Mouse (Mus musculus) bone marrow, adult 2 months (tissue): ENCODE results near the gene Klf16.

ENCODE experiments used
- CTCF ChIP-seq: fragments of 200-500 bp; IDR thresholded peaks from 2 replicates; pipeline ENCODE4 v1.5.1; 2011; ENCODE audit warnings: low read length, control low read depth; ENCODE audit not compliant: control insufficient read depth, insufficient read depth
- POLR2A ChIP-seq: fragments of 200-500 bp; IDR thresholded peaks from 2 replicates; pipeline ENCODE4 v1.6.1; 2011; ENCODE audit warnings: low read depth, mild to moderate bottlenecking, control low read depth, low read length, borderline replicate concordance; ENCODE audit not compliant: control insufficient read depth

DNA sequence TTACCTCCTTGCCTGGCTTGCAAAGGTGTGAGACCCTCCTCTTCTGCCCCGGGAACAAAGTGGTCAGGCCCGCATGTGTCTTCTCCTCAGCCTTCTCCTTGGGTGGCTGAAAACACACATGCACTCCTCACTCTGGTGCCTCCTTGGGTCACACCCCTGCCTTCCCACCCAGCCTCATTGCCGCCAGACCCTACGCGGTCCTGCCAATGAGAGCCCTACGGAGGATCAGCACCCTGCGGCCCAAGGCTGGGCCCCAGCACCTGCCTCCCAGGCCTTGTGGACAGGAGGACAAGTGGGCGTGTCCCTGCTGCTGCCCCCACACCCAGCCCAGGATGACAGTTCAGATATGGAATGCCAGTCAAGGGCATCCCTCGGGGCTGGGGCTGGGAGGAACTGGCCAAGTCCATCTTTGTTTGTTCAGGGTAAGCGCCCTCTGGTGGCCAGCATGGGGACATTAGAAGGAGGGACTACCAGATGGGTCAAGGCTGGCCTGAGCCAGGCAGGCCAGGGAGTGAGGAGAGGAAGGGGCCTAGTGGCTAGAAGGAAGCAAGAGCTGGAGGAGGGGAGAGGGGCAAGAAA, 28.6 kb downstream of the Klf16 start:
- TF ChIP-seq CTCF (peak; percentile 84), POLR2A (no peak)
